Mouse (Mus musculus): Measurements from ENCODE around the gene Arih2.

The Arih2 gene

GRCm38 (mm10) chr9:108578545-108579343, 70.4 kb downstream of the Arih2 start, which contains the start of gene Wdr6:
Gene Wdr6, minus strand, starts transcription at chr9:108578739.
- DNase-seq: peak; percentile 86 to 88

- peak; percentile 50 to 53 for DNase-seq
Measured at GRCm38 (mm10) chr9:108577934-108578544, 71.1 kb downstream of the Arih2 start.

GRCm38 (mm10) chr9:108577025-108577424, 72.2 kb downstream of the Arih2 start:
- DNase-seq: no peak

- DNase-seq: no peak
Measured at GRCm38 (mm10) chr9:108575321-108576297, 73.6 kb downstream of the Arih2 start.

GRCm38 (mm10) chr9:108574921-108575320, 74.3 kb downstream of the Arih2 start:
- DNase-seq: no peak

- peak; percentile 75 to 78 for DNase-seq
Measured at GRCm38 (mm10) chr9:108573774-108574690, 75.2 kb downstream of the Arih2 start.

- no peak for DNase-seq
Measured at GRCm38 (mm10) chr9:108572321-108572720, 76.9 kb downstream of the Arih2 start.

- no peak for DNase-seq
Measured at GRCm38 (mm10) chr9:108571401-108571973, 77.7 kb downstream of the Arih2 start.

GRCm38 (mm10) chr9:108570207-108570896, 78.8 kb downstream of the Arih2 start:
- DNase-seq: peak; percentile 89 to 91

GRCm38 (mm10) chr9:108569381-108570206, 79.6 kb downstream of the Arih2 start, which contains the start of gene Dalrd3:
Gene Dalrd3, plus strand, starts transcription at chr9:108569886.
- peak; percentile 89 to 90 for DNase-seq

- DNase-seq: no peak
Measured at GRCm38 (mm10) chr9:108568511-108568921, 80.7 kb downstream of the Arih2 start.

- no peak for DNase-seq
Measured at GRCm38 (mm10) chr9:108567931-108568419, 81.2 kb downstream of the Arih2 start.

- DNase-seq: peak; percentile 98 to 99
Measured at GRCm38 (mm10) chr9:108566815-108567776, 82.1 kb downstream of the Arih2 start, which contains the start of gene Ndufaf3. Gene Ndufaf3, minus strand, starts transcription at chr9:108567434.

- no peak for DNase-seq
Measured at GRCm38 (mm10) chr9:108565881-108566814, 83.0 kb downstream of the Arih2 start.

GRCm38 (mm10) chr9:108564131-108564530, 85.1 kb downstream of the Arih2 start:
- no peak for DNase-seq

GRCm38 (mm10) chr9:108563671-108564070, 85.5 kb downstream of the Arih2 start:
- DNase-seq: no peak

GRCm38 (mm10) chr9:108560227-108560841, 88.9 kb downstream of the Arih2 start, which contains the start of gene Impdh2:
Gene Impdh2, plus strand, starts transcription at chr9:108560286.
- DNase-seq: peak; percentile 97 to 98

All from B cell, adult 2 months (primary cell).